Mouse (Mus musculus): ENCODE measurements around the gene Rap1gap. TPM values are rescaled to one million over a fixed set of nuclear protein-coding genes. Genes with fewer than 3 reads are reported as not detected.
A peak's percentile ranks its signal among the peaks of the same experiment; 100 is the strongest.

Rap1gap gene
- polyA plus RNA-seq, 1 experiment from 2014 or later = 51.6 TPM

- peak; percentile 9; the same call in 1 of the 2 replicates for ATAC-seq
- H3K27ac ChIP-seq (ENCODE audit: low read length) = peak overlapping the region; percentile 13
- H3K4me2 ChIP-seq (ENCODE audit: low read length) = peak overlapping the region; percentile 84
- no peaks in the 10 kb centered on the region for H3K9me3 ChIP-seq (ENCODE audit: control insufficient read depth, low read length)
- no peaks in the 10 kb centered on the region for H3K36me3 ChIP-seq (ENCODE audit: control insufficient read depth, insufficient read depth)
- H3K9ac ChIP-seq (replicated peaks; ENCODE audit: low read depth, low read length) = no peak overlapping the region; the same call in none of the 2 replicates
- H3K4me3 ChIP-seq (replicated peaks; ENCODE audit: low read length) = no peak overlapping the region
- WGBS = 21% methylated on average over 7 of the region's 7 CpGs
- no peaks in the 10 kb centered on the region for H3K27me3 ChIP-seq (replicated peaks; ENCODE audit: control insufficient read depth, insufficient read depth, low read length)
- peaks cover 34% of the 10 kb centered on the region for H3K4me1 ChIP-seq (replicated peaks; ENCODE audit: control insufficient read depth, insufficient read depth, low read length)
Observed at GRCm38 (mm10) chr4:137680721-137681120, 16.2 kb downstream of the Rap1gap start.

- Histone ChIP-seq H3K36me3 (ENCODE audit: control insufficient read depth, insufficient read depth) (no peaks in the 10 kb centered on the region), H3K4me3 (replicated peaks; ENCODE audit: low read length) (peak overlapping the region; percentile 45), H3K4me1 (replicated peaks; ENCODE audit: control insufficient read depth, insufficient read depth, low read length) (peaks cover 31% of the 10 kb centered on the region), H3K27me3 (replicated peaks; ENCODE audit: control insufficient read depth, insufficient read depth, low read length) (no peaks in the 10 kb centered on the region), H3K9me3 (ENCODE audit: control insufficient read depth, low read length) (no peaks in the 10 kb centered on the region), H3K27ac (ENCODE audit: low read length) (peak overlapping the region; percentile 13), H3K9ac (replicated peaks; ENCODE audit: low read depth, low read length) (peak overlapping the region; percentile 61), H3K4me2 (ENCODE audit: low read length) (peak overlapping the region; percentile 84)
- ATAC-seq = peak; percentile 64
- WGBS = 2% methylated on average over 52 of the region's 52 CpGs
Observed at GRCm38 (mm10) chr4:137681408-137682104, 17.0 kb downstream of the Rap1gap start.

- Histone ChIP-seq H3K27ac (ENCODE audit: low read length) (no peak overlapping the region), H3K4me2 (ENCODE audit: low read length) (no peak overlapping the region), H3K4me1 (replicated peaks; ENCODE audit: control insufficient read depth, insufficient read depth, low read length) (peaks cover 31% of the 10 kb centered on the region), H3K27me3 (replicated peaks; ENCODE audit: control insufficient read depth, insufficient read depth, low read length) (no peaks in the 10 kb centered on the region), H3K4me3 (replicated peaks; ENCODE audit: low read length) (no peak overlapping the region), H3K9me3 (ENCODE audit: control insufficient read depth, low read length) (no peaks in the 10 kb centered on the region), H3K9ac (replicated peaks; ENCODE audit: low read depth, low read length) (no peak overlapping the region), H3K36me3 (ENCODE audit: control insufficient read depth, insufficient read depth) (no peaks in the 10 kb centered on the region)
- no peak for ATAC-seq
- 47% methylated on average over 7 of the region's 7 CpGs for WGBS
Observed at GRCm38 (mm10) chr4:137682961-137683453, 18.5 kb downstream of the Rap1gap start.

DNA sequence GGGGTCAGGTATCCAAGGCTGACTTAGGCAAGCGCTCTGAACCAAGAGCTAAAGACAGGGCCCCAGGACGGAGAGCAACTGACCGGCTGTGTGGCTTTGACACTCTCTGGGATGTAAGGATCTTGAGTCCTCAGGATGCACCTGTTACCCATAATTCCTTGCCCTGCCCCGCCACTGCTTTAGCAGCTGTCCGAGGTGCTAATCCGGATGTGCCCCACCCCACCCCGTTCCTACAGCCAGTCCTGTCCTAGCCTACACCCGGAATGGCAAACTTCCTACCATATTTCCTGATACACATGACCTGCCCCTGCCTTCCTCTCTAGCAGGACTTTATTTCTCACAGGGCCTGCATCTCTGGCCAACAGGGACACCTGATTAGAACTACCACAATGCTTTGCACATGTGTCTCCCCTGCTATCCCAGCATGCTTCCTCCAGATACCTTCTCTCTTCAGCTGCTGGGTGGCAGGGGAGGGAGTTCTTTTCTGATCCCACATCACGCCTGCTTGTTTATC lies 20.4 kb downstream of the Rap1gap start:
- WGBS = 43% methylated on average over 9 of the region's 9 CpGs
- Histone ChIP-seq H3K9me3 (ENCODE audit: control insufficient read depth, low read length) (no peaks in the 10 kb centered on the region), H3K4me1 (replicated peaks; ENCODE audit: control insufficient read depth, insufficient read depth, low read length) (peaks cover 31% of the 10 kb centered on the region), H3K27ac (ENCODE audit: low read length) (no peak overlapping the region), H3K36me3 (ENCODE audit: control insufficient read depth, insufficient read depth) (no peaks in the 10 kb centered on the region), H3K4me3 (replicated peaks; ENCODE audit: low read length) (no peak overlapping the region), H3K27me3 (replicated peaks; ENCODE audit: control insufficient read depth, insufficient read depth, low read length) (no peaks in the 10 kb centered on the region), H3K9ac (replicated peaks; ENCODE audit: low read depth, low read length) (no peak overlapping the region), H3K4me2 (ENCODE audit: low read length) (no peak overlapping the region)
- no peak for ATAC-seq

- Histone ChIP-seq H3K4me2 (ENCODE audit: low read length) (no peak overlapping the region), H3K27ac (ENCODE audit: low read length) (no peak overlapping the region), H3K4me1 (replicated peaks; ENCODE audit: control insufficient read depth, insufficient read depth, low read length) (peaks cover 16% of the 10 kb centered on the region), H3K4me3 (replicated peaks; ENCODE audit: low read length) (no peak overlapping the region), H3K9ac (replicated peaks; ENCODE audit: low read depth, low read length) (no peak overlapping the region), H3K27me3 (replicated peaks; ENCODE audit: control insufficient read depth, insufficient read depth, low read length) (no peaks in the 10 kb centered on the region), H3K36me3 (ENCODE audit: control insufficient read depth, insufficient read depth) (no peaks in the 10 kb centered on the region), H3K9me3 (ENCODE audit: control insufficient read depth, low read length) (no peaks in the 10 kb centered on the region)
- no peak for ATAC-seq
- WGBS = 16% methylated on average over 5 of the region's 5 CpGs
Observed at GRCm38 (mm10) chr4:137686303-137686702, 21.8 kb downstream of the Rap1gap start.

DNA sequence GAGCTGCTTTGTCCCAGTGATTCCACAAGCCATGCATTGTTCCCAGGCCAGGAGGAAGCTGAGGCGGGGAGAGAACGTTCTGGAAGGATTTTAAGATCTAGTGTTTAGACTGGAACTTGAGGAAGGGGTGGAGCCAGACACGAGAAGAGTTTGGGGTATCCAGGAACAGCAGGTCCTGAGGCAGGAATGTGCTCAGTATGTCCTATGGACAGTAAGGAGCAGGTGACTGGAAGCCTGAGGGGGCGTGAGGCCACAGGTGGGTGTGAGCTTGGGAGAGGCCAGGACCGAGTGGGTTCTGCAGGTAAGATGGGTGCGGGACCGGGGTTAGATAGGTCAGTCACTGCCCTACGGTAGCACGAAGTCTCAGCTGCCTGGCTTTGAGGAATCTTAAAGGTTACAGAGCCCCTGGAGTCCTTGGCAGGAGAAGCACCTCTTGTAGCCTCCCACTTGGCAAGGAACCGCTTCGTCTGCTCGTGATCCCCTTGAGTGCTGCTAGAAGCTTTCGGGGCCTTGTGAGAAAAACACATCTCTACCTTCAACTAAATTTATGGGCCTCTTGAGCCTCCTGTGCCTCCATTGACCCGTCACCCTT lies 22.8 kb downstream of the Rap1gap start:
- no peak for ATAC-seq
- no peak overlapping the region for H3K4me2 ChIP-seq (ENCODE audit: low read length)
- WGBS = 76% methylated on average over 14 of the region's 14 CpGs
- H3K4me1 ChIP-seq (replicated peaks; ENCODE audit: control insufficient read depth, insufficient read depth, low read length) = peaks cover 6% of the 10 kb centered on the region
- no peaks in the 10 kb centered on the region for H3K36me3 ChIP-seq (ENCODE audit: control insufficient read depth, insufficient read depth)
- no peak overlapping the region for H3K9ac ChIP-seq (replicated peaks; ENCODE audit: low read depth, low read length)
- H3K4me3 ChIP-seq (replicated peaks; ENCODE audit: low read length) = no peak overlapping the region
- H3K27ac ChIP-seq (ENCODE audit: low read length) = no peak overlapping the region
- no peaks in the 10 kb centered on the region for H3K27me3 ChIP-seq (replicated peaks; ENCODE audit: control insufficient read depth, insufficient read depth, low read length)
- no peaks in the 10 kb centered on the region for H3K9me3 ChIP-seq (ENCODE audit: control insufficient read depth, low read length)

- 83% methylated on average over 10 of the region's 10 CpGs for WGBS
- no peak for ATAC-seq
- Histone ChIP-seq H3K4me2 (ENCODE audit: low read length) (no peak overlapping the region), H3K9ac (replicated peaks; ENCODE audit: low read depth, low read length) (no peak overlapping the region), H3K9me3 (ENCODE audit: control insufficient read depth, low read length) (no peaks in the 10 kb centered on the region), H3K27ac (ENCODE audit: low read length) (no peak overlapping the region), H3K36me3 (ENCODE audit: control insufficient read depth, insufficient read depth) (no peaks in the 10 kb centered on the region), H3K4me3 (replicated peaks; ENCODE audit: low read length) (no peak overlapping the region), H3K27me3 (replicated peaks; ENCODE audit: control insufficient read depth, insufficient read depth, low read length) (no peaks in the 10 kb centered on the region), H3K4me1 (replicated peaks; ENCODE audit: control insufficient read depth, insufficient read depth, low read length) (peaks cover 5% of the 10 kb centered on the region)
Observed at GRCm38 (mm10) chr4:137692107-137692902, 27.8 kb downstream of the Rap1gap start.

DNA sequence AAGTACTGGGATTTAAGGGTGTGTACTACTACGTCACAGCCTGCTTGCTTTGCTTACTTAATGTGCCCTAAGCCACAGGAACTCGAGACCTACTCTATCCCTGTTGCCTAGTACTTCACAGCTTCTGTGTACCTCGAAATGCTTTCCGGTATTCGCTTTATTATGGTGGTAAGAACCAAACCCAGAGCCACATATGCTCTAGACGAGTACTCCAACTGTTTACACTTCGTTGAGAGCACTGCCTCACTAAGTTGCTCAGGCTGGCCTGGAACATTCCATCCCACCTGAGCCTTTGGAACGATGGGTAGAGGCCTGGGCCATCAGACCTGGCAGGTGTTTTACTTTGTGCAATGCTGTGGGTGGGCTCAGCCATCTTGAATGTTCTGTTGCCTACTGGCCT lies 30.8 kb downstream of the Rap1gap start:
- no peak for ATAC-seq
- Histone ChIP-seq H3K4me1 (replicated peaks; ENCODE audit: control insufficient read depth, insufficient read depth, low read length) (peaks cover 22% of the 10 kb centered on the region), H3K36me3 (ENCODE audit: control insufficient read depth, insufficient read depth) (no peaks in the 10 kb centered on the region), H3K9ac (replicated peaks; ENCODE audit: low read depth, low read length) (no peak overlapping the region), H3K9me3 (ENCODE audit: control insufficient read depth, low read length) (no peaks in the 10 kb centered on the region), H3K27me3 (replicated peaks; ENCODE audit: control insufficient read depth, insufficient read depth, low read length) (no peaks in the 10 kb centered on the region), H3K4me3 (replicated peaks; ENCODE audit: low read length) (no peak overlapping the region), H3K4me2 (ENCODE audit: low read length) (no peak overlapping the region), H3K27ac (ENCODE audit: low read length) (no peak overlapping the region)
- 81% methylated on average over 8 of the region's 8 CpGs for WGBS

GRCm38 (mm10) chr4:137695900-137696299 lies 31.4 kb downstream of the Rap1gap start:
- ATAC-seq = 0 out of 2 replicates have a peak, but pooled peaks have one; percentile 33
- Histone ChIP-seq H3K9me3 (ENCODE audit: control insufficient read depth, low read length) (no peaks in the 10 kb centered on the region), H3K4me2 (ENCODE audit: low read length) (no peak overlapping the region), H3K27me3 (replicated peaks; ENCODE audit: control insufficient read depth, insufficient read depth, low read length) (no peaks in the 10 kb centered on the region), H3K9ac (replicated peaks; ENCODE audit: low read depth, low read length) (no peak overlapping the region), H3K27ac (ENCODE audit: low read length) (no peak overlapping the region), H3K36me3 (ENCODE audit: control insufficient read depth, insufficient read depth) (no peaks in the 10 kb centered on the region), H3K4me3 (replicated peaks; ENCODE audit: low read length) (no peak overlapping the region), H3K4me1 (replicated peaks; ENCODE audit: control insufficient read depth, insufficient read depth, low read length) (peaks cover 22% of the 10 kb centered on the region)
- 4% methylated on average over 4 of the region's 4 CpGs for WGBS

Data from forebrain, embryonic 16.5 days (tissue).